Mouse (Mus musculus): ENCODE measurements around the gene Pdgfd. TPM values are rescaled to one million over a fixed set of nuclear protein-coding genes. Genes with fewer than 3 reads are reported as not detected.
"Not testable (repeated sequence)": the region's sequence is repeated elsewhere in the genome, so short reads cannot be mapped to it uniquely, and the experiment has no call there.

Gene Pdgfd
- 6.0 and 6.8 TPM in 2 replicates for total RNA-seq (2017)

DNA sequence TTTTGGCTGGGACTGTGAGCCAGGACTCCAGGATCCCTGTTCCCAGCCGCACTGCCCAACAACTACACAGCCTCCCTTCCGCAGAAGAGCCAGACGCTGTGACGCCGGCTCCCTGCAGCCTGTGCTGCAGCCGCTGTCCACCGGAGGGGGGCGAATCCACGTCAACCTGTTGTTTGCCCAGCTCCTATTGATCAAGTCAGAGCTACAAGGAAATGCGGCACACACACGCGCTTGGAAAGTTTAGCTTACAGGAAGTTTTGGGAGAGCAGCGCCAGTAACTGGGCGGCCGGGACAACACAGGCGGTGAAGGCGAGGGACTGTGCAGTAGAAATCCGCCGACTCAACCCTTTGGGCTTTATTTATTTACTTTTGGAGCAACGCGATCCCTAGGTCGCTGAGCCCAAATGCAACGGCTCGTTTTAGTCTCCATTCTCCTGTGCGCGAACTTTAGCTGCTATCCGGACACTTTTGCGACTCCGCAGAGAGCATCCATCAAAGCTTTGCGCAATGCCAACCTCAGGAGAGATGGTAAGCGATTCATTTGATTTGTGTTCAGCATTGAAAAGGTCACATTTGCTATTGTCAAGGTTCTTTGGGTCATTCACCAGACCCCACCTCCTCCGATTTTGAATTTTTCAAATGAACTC lies at the start of gene Pdgfd:
Gene Pdgfd, plus strand, starts transcription at position 194 of the 647 bp plus-strand sequence.
- peak; percentile 98 to 99 for ATAC-seq (replicated peaks in 1 of 2; ENCODE audit: insufficient read depth in 1 of 2, low FRiP score in 2 of 2, low TSS enrichment in 1 of 2, low read depth in 1 of 2, poor library complexity in 2 of 2, severe bottlenecking in 2 of 2)

DNA sequence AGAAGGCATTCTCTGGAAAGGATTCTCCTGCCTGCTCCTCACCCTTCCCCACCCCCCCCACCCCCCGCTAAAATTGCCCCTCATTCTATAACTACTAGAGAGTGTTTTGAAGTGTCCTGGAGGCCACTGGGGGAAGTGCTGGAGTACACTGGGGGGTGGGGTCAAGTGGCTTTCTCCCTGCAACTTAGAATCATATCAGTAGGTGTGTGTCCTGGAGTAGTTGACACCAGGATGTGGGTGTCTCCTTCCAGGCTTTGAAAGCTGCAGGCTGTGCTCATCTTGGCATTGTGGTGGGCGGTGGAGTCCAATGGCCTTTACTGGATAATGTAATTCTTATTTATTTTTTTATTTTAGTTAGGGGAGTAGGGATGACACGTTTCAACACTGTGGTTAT lies 651 bp downstream of the Pdgfd start:
- peak; percentile 52 to 58; a peak in 3 of 4 replicates for ATAC-seq (replicated peaks in 1 of 2; ENCODE audit: insufficient read depth in 1 of 2, low FRiP score in 2 of 2, low TSS enrichment in 1 of 2, low read depth in 1 of 2, poor library complexity in 2 of 2, severe bottlenecking in 2 of 2)

DNA sequence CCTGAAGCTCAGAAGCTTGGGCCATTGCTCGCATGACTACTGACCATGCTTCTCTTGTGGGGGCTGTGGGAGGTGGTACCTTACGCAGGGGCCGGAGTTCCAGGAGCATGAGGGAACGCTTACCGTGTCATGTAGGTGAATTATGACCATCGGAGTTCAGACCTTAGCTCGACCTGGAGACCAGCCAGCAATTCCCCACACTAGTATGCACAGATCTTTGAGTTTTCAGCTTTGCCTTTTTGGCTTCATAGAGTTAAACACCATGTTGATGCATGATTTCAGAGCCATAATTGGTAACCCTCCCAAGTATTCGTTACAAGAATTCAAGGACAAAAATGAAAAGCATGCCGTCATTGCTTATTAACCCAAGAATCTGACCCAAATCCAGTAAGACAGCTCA lies 2.6 kb downstream of the Pdgfd start:
- ATAC-seq (replicated peaks in 1 of 2; ENCODE audit: insufficient read depth in 1 of 2, low FRiP score in 2 of 2, low TSS enrichment in 1 of 2, low read depth in 1 of 2, poor library complexity in 2 of 2, severe bottlenecking in 2 of 2) = no peak

DNA sequence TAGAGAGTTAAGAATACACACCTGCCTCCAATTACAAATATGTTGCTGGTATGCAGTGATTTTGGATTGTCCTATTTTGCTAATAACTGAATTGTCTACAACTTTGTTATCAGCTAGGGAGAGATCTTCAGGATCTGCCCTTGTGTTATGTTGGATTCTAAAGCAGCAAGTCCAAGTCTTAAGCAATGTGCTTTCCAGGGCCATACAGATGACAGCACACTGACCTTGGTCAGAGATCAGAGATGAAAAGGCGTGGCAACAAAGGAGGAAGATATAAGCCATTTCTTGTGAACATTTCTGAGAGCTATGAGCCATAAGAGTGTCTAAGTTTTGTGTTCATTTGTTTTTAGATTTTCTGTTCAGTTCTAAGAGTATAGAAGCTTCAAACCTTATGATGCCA lies 4.9 kb downstream of the Pdgfd start:
- no peak for ATAC-seq (replicated peaks in 1 of 2; ENCODE audit: insufficient read depth in 1 of 2, low FRiP score in 2 of 2, low TSS enrichment in 1 of 2, low read depth in 1 of 2, poor library complexity in 2 of 2, severe bottlenecking in 2 of 2)

DNA sequence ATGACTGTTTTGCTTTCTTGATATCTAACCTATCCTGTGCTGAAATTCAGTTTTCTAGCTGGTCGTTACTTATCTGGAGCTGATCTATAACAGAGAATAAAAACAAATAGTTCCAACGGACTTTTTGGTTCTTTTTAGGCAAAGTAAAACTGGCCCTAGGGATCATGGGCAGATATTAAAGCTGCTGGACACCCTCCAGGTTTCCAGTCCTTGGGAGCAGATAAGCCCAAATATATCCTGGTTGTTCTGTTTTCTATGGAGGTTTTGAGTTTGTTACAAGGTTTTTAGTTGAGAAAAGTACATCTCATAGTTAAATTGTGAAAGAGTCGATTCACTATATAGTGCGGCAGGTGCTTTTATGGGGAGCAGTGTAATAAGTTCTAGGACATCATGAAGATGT lies 7.3 kb downstream of the Pdgfd start:
- ATAC-seq (replicated peaks in 1 of 2; ENCODE audit: insufficient read depth in 1 of 2, low FRiP score in 2 of 2, low TSS enrichment in 1 of 2, low read depth in 1 of 2, poor library complexity in 2 of 2, severe bottlenecking in 2 of 2) = no peak

DNA sequence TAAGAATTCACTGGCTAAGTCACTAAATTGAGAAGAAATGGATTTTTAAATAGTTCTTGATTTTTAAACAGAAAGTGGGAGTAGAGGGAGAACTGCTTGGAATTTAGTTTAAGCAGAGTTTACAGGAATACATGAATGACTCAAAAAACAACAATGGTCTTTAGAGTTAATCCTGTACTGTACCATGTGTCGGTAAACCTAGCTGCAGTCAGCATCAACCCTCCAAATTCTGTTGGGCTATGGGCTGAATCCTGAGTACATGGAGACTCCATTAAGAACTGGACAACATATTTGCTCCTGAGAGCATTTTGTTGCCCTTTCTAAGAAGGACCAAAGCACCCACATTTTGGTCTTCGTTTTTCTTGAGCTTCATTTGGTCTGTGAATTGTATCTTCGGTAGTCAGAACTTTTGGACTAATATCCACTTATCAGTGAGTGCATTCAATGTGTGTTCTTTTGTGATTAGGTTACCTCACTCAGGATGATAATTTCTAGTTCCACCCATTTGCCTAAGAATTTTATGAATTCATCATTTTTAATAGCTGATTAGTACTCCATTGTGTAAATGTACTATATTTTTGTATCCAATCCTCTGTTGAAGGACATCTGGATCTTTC lies 14.0 kb downstream of the Pdgfd start:
- no peak for ATAC-seq (replicated peaks in 1 of 2; ENCODE audit: insufficient read depth in 1 of 2, low FRiP score in 2 of 2, low TSS enrichment in 1 of 2, low read depth in 1 of 2, poor library complexity in 2 of 2, severe bottlenecking in 2 of 2)

- no peak for ATAC-seq (replicated peaks in 1 of 2; ENCODE audit: insufficient read depth in 1 of 2, low FRiP score in 2 of 2, low TSS enrichment in 1 of 2, low read depth in 1 of 2, poor library complexity in 2 of 2, severe bottlenecking in 2 of 2)
These were observed 19.6 kb downstream of the Pdgfd start for GRCm38 (mm10) chr9:6187955-6188354.

DNA sequence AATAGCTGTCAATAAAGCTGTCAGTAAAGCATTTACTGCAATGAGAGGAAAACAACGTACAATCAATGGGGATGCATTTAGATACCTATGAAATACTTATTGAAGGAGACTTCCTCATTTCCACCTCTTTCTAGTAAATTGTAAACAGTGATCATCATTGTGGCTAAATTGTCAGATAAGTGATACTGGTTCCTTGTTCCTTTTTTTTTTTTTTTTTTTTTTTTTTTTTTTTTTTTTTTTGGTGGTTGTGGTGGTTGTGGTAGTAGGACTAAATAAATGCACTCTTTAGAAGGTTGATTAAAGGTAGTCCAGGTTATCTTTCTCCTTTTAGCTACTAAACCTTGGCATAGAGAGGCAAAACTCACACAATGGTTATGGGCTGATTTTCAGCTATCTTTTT lies 25.0 kb downstream of the Pdgfd start:
- ATAC-seq (replicated peaks in 1 of 2; ENCODE audit: insufficient read depth in 1 of 2, low FRiP score in 2 of 2, low TSS enrichment in 1 of 2, low read depth in 1 of 2, poor library complexity in 2 of 2, severe bottlenecking in 2 of 2) = peak in 1 of 2 experiments; percentile 42; a peak in 1 of 4 replicates

GRCm38 (mm10) chr9:6212862-6213261 lies 44.5 kb downstream of the Pdgfd start:
- no peak for ATAC-seq (replicated peaks in 1 of 2; ENCODE audit: insufficient read depth in 1 of 2, low FRiP score in 2 of 2, low TSS enrichment in 1 of 2, low read depth in 1 of 2, poor library complexity in 2 of 2, severe bottlenecking in 2 of 2)

DNA sequence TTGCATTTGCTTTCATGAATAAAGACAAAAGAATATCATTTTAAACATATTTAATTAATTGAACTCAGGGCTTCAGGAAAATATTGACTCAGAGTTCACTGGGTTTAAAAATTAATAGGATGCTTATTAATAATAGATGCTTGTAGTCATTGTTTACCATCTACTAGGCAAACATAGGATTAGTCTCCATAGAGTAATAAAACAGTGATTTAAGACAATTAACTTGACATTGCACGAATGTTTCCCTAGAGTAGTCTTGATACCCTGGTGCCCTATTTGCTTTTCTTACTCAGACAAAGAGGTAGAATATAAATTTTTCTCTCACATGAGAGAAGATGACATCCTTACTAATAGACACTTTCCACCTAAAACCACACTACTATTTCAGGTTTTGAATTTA lies 49.1 kb downstream of the Pdgfd start:
- ATAC-seq (replicated peaks in 1 of 2; ENCODE audit: insufficient read depth in 1 of 2, low FRiP score in 2 of 2, low TSS enrichment in 1 of 2, low read depth in 1 of 2, poor library complexity in 2 of 2, severe bottlenecking in 2 of 2) = no peak

- ATAC-seq (replicated peaks in 1 of 2; ENCODE audit: insufficient read depth in 1 of 2, low FRiP score in 2 of 2, low TSS enrichment in 1 of 2, low read depth in 1 of 2, poor library complexity in 2 of 2, severe bottlenecking in 2 of 2) = not testable (repeated sequence)
These were observed 67.6 kb downstream of the Pdgfd start for GRCm38 (mm10) chr9:6235982-6236381.

DNA sequence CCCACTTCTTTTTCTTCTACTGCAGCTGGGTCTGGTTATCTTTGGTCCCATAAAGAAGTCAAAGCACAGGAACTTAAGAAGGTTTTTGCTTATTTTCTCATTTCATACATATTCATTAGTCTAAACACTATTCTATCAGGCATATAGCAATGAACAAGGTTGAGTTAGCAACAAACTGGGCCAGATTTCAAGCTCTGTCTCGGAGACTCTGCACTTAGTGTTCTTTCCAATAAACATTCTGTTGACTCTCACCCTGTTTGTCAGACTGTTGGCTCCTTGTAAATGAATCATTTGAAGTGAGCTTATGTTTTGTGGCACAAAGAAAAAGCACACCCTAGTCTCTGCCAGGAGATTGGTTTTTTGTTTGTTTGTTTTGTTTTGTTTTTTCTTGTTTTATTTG lies 81.9 kb downstream of the Pdgfd start:
- ATAC-seq (replicated peaks in 1 of 2; ENCODE audit: insufficient read depth in 1 of 2, low FRiP score in 2 of 2, low TSS enrichment in 1 of 2, low read depth in 1 of 2, poor library complexity in 2 of 2, severe bottlenecking in 2 of 2) = no peak

DNA sequence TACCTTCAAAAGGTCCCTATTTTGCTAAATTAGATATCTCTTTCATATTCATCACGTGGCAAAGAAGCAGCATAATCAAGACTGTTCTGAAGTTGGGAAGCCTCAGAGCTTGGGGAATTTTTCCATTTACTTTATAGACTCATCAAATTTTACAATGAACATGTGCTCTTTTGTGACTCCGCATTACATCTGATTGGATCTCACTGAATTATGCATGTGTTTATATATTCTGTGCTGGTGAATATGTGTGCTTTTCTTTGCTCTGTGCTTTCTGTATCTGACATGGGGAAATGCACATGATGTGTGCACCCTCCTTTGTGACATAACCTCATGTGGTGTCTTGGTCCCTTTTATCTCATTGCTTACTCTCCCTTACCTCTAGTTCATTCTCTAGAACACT lies 83.6 kb downstream of the Pdgfd start:
- no peak for ATAC-seq (replicated peaks in 1 of 2; ENCODE audit: insufficient read depth in 1 of 2, low FRiP score in 2 of 2, low TSS enrichment in 1 of 2, low read depth in 1 of 2, poor library complexity in 2 of 2, severe bottlenecking in 2 of 2)

- ATAC-seq (replicated peaks in 1 of 2; ENCODE audit: insufficient read depth in 1 of 2, low FRiP score in 2 of 2, low TSS enrichment in 1 of 2, low read depth in 1 of 2, poor library complexity in 2 of 2, severe bottlenecking in 2 of 2) = no peak
These were observed 88.7 kb downstream of the Pdgfd start for GRCm38 (mm10) chr9:6257072-6257471.

- ATAC-seq (replicated peaks in 1 of 2; ENCODE audit: insufficient read depth in 1 of 2, low FRiP score in 2 of 2, low TSS enrichment in 1 of 2, low read depth in 1 of 2, poor library complexity in 2 of 2, severe bottlenecking in 2 of 2) = no peak
These were observed 96.4 kb downstream of the Pdgfd start for GRCm38 (mm10) chr9:6264820-6265219.

DNA sequence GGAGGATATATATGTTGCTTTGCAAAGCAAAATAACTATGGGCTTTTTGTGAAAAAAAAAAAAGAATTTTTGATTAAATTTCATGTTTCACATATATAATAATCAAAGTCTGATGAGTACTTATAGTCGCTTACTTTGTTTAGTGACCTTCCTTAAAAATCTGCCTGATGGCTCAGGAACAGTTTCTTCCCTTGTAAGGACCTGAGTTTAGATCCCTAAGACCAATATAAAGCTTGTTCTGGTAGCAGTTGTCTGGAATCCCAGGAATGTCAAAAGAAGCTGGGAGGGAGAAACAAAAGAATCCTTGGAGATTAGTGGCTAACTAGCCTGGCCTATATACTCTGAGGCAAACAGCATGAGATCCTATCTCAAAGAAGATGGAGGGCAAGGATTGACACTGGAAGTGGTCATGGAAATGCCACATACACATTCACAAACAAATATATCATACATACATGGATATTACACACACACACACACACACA lies 101.5 kb downstream of the Pdgfd start, which contains the start of gene Ddi1:
Gene Ddi1, minus strand, starts transcription at position 51 of the 485 bp plus-strand sequence.
- no peak for ATAC-seq (replicated peaks in 1 of 2; ENCODE audit: insufficient read depth in 1 of 2, low FRiP score in 2 of 2, low TSS enrichment in 1 of 2, low read depth in 1 of 2, poor library complexity in 2 of 2, severe bottlenecking in 2 of 2)

DNA sequence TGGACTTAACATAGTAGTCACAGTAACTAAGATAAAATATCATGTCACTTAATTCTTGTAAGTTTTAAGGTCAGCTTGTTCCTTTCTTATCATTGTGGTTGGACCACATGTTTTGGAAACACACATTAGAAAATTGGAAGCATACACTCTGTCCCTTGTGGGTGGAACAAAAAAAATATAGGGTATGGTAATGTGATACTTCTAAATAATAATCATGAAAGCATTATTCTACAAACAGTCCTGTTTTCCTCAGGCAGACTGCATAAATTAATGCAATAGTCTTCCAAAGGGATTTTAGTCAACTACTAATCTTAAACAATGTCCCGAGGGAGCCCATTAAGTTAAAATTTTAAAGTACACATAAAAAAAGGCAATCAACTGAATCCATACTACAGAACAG lies 108.0 kb downstream of the Pdgfd start:
- ATAC-seq (replicated peaks in 1 of 2; ENCODE audit: insufficient read depth in 1 of 2, low FRiP score in 2 of 2, low TSS enrichment in 1 of 2, low read depth in 1 of 2, poor library complexity in 2 of 2, severe bottlenecking in 2 of 2) = no peak

GRCm38 (mm10) chr9:6277526-6277925 lies 109.1 kb downstream of the Pdgfd start:
- no peak; a peak in 1 of 4 replicates for ATAC-seq (replicated peaks in 1 of 2; ENCODE audit: insufficient read depth in 1 of 2, low FRiP score in 2 of 2, low TSS enrichment in 1 of 2, low read depth in 1 of 2, poor library complexity in 2 of 2, severe bottlenecking in 2 of 2)

DNA sequence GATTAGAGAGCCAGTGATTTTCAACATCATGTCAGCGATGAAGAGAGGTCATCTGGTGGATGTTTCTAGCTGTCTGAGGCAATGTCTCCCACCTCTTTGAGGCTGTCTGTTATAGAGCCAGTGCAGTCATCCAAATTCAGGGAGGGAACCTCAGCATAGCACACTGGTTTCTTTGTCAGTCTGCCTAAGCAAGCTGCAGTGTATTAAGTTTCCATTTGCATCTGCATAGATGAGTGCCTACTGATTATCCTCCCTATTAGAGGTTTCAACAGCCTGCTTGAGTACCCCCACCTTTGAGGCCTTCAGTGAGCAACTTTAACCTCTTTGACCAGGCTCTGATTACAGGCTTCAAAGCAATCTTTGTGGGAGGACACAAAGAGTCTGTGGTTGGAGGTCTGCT lies 118.4 kb downstream of the Pdgfd start:
- no peak for ATAC-seq (replicated peaks in 1 of 2; ENCODE audit: insufficient read depth in 1 of 2, low FRiP score in 2 of 2, low TSS enrichment in 1 of 2, low read depth in 1 of 2, poor library complexity in 2 of 2, severe bottlenecking in 2 of 2)

Data from hematopoietic stem cell, adult 5-6 weeks (primary cell).